Mouse (Mus musculus) telencephalon, adult 2 months (tissue): ENCODE results near the gene Vmn1r233.

ENCODE experiments used
- DNase-seq: peaks from one replicate; pipeline ENCODE4 v3.0.0-alpha.2; 2011; ENCODE audit warnings: low read depth, low spot score

Vmn1r233 gene

DNA sequence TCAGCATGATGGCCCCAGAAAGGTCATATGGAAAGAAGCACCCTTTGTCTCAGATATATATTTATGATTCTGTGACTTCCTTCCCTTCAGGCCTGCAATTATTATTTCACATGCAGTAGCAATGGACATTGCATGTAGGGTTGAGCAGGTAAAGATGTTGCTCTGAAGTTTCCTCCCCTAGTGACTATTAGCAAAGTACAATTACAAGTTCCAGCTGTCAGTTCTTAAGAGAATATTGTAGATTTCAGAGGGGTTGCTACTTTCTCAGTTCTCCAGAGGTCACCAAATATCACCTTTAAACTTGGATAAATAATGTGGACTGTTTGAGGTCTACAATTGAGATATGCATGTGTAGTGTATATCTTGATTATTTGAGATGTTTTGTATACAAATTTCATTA is at the start of gene Vmn1r233:
Gene Vmn1r233 (minus strand): TSS at position 101 of the 400 bp plus-strand sequence.
- no peak for DNase-seq

GRCm38 (mm10) chr17:21018410-21019080 is 22.3 kb upstream of the Vmn1r233 start:
- DNase-seq, result no peak

- no peak for DNase-seq
Measured at GRCm38 (mm10) chr17:21009726-21010125, 13.5 kb upstream of the Vmn1r233 start.

DNA sequence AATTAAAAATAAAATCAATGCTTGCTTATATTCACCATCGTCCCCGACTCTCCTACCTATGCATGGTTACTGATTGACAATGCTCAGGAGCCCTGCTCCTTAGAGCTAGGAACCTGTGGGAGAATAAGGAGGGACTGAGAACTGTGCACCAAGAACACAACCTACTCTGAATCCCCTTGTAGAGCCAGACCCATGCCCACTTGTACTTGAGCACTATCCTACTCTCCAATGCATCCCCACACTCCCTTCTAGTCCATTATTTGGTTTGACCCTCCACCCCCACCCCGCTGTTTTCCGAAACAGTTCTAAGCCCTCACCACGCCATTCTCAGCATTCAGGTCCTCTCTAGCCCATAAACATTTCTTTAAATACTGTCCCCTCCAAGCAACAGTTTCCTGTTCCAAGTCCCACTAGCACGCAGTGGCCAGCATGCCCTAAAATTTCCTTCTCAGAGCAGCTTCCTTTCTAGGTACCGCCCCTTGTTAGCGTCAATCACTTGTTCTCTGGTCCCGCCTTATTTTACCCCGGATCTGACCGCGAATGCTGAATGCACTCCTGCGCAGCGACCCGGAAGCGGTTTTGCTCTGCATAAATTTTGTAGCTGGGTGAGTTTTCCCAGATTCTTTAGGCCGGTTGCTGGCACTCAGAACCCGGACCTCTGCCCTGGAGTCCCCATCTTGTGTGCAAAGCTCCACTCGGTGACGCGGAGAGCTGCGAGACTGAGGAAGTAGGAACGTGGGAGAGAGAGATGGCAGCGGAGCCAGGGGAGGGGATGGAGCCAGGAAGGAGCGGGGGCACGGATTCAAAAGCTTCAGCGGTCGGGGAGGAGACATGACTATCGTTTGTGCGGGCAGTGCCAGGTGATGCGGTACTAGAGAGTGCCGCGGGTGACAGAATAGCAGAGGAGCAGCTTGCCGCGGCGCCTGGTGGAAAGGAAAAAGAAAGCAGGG is 12.4 kb upstream of the Vmn1r233 start, which contains the start of gene Zfp160:
Gene Zfp160 (plus strand): TSS at position 522 of the 950 bp plus-strand sequence.
- DNase-seq, result peak; percentile 93

- DNase-seq, result peak; percentile 41
Measured at GRCm38 (mm10) chr17:20993716-20994115, 2.5 kb downstream of the Vmn1r233 start.

- no peak for DNase-seq
Measured at GRCm38 (mm10) chr17:20966681-20967080, 29.6 kb downstream of the Vmn1r233 start.

- DNase-seq, result no peak
Measured at GRCm38 (mm10) chr17:20965421-20965820, 30.8 kb downstream of the Vmn1r233 start.

- no peak for DNase-seq
Measured at GRCm38 (mm10) chr17:20960386-20960785, 35.9 kb downstream of the Vmn1r233 start.

GRCm38 (mm10) chr17:20946636-20947035 is 49.6 kb downstream of the Vmn1r233 start:
- DNase-seq, result no peak

- DNase-seq, result no peak
Measured at GRCm38 (mm10) chr17:20946026-20946565, 50.2 kb downstream of the Vmn1r233 start.

DNA sequence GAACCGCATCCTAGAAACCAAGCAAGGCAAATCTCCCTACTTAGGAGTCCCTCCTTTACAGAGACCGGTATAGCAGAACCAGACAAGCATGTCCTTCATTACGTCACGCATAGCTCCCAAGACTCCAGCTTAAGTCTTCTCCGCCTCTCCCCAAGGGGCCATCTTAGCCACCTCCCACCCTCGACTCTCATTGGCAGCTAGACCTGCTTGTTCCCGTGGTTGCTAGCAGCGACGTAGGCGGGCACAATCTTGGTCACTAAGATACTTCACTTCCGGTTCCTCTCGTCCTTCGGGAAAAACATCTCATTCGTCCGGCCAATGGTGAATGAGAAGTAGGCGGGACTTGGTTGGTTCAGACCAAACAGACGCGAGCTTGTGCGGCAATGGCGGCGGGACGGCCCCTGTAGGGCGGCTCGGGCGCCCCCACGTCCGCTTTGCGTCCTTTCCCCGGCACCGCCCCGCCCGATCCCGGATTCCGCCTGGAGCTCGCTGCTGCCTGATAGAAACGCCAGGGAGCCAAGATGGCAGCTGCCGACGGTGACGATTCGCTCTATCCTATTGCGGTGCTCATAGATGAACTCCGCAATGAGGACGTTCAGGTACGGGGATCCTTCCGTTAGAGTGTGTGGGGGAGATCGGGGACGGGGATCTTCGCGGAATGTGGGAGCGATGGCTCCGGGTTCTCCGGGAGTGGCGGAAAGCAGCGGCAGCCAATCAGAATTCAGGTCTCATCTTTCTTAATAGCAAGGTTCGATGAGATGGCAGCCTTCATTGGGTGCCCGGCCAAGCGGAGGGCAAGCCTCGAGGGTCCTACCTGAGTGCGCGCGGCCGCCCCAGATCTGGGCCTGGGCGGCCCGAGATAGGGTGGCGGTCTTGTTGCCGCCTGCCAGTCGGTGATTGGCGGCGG is 51.0 kb downstream of the Vmn1r233 start, which contains the start of gene Ppp2r1a:
Gene Ppp2r1a (plus strand): TSS at position 327 of the 907 bp plus-strand sequence.
- DNase-seq, result peak; percentile 100

GRCm38 (mm10) chr17:20944226-20944625 is 52.0 kb downstream of the Vmn1r233 start:
- no peak for DNase-seq
